Mouse (Mus musculus) frontal cortex, adult 2 months (tissue): ENCODE results near the gene Lrig1. TPM values are rescaled to one million over a fixed set of nuclear protein-coding genes. Genes with fewer than 3 reads are reported as not detected.

Experiments
- DNase-seq, 2 experiments: peaks; one replicate each; pipeline ENCODE4 v3.0.0; 2022; ENCODE audit warnings: low spot score in 1 of 2; ENCODE audit errors: extremely low spot score in 1 of 2
- polyA plus RNA-seq: library from polyadenylated mRNA; depleted of rRNA; stranded (reverse); fragments of >200 nt; gene quantifications from 2 replicates; pipeline ENCODE4 v1.2.3, GENCODE M21; 2012

Lrig1 gene
- polyA plus RNA-seq, 1 experiment = 33.3 TPM

- DNase-seq = no peak
These were observed 578 bp downstream of the Lrig1 start for GRCm38 (mm10) chr6:94699173-94699987.

- no peak for DNase-seq
These were observed 1.3 kb downstream of the Lrig1 start for GRCm38 (mm10) chr6:94698509-94699172.

DNA sequence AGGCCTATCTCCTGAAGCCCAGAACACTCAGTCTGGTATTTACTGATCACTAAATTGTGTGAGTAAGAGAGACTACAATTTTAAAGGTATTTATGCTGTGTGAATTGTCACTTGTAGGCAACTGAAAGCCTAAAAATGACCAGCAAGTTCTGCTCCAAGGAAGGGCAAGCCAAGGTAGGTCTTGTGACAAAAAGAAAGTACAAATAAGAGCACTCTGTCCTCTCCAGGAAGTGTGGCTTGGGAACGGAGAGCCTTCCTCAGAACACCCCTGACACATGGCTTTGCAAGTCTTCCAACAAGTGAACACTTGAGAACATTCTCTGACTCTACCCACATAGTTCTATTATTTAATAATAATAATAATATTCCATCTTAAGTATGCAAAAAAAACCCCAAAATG, 2.5 kb downstream of the Lrig1 start:
- DNase-seq = no peak

GRCm38 (mm10) chr6:94696182-94697080, 3.5 kb downstream of the Lrig1 start:
- DNase-seq = no peak

GRCm38 (mm10) chr6:94695121-94695930, 4.6 kb downstream of the Lrig1 start:
- no peak for DNase-seq

DNA sequence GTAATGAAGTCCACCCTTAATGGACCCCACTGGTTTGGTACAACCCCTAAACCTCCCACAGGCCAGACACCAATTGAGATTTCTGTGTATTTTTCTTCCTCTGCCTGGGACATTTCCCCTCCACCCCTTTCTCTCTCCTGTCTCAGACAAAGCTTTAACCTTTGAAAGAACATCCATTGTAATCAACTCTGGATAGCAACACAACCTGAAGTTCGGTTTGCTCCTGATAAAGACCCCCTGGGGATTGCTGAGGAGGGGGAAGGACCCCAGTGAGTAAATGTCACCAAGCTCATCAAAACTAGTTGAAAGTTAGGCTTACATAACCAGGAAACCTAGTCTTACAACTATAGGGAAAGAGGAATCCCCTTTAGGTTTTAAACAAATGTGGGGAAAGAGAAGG, 5.5 kb downstream of the Lrig1 start:
- no peak for DNase-seq

GRCm38 (mm10) chr6:94693091-94693490, 6.9 kb downstream of the Lrig1 start:
- DNase-seq = peak in 1 of 2 experiments; percentile 43

GRCm38 (mm10) chr6:94692003-94692402, 8.0 kb downstream of the Lrig1 start:
- no peak for DNase-seq

DNA sequence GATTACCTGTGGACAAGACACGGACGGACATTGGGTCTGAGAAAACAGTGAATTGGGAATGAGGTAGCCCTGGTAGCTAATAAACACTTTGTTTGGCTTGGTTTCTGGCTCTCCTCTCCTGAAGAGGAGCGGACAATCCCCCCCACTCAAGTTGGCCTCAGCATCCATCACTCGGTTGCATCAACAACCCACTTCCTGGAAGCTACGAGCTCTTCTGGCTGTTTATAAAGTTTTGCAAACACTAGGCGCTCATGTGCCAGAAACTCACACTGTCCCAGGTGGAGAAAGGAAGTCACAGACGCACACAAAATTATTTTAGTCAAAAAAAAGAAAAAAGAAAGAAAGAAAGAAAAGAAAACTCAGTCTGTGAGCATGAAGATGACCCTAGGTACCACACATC, 9.7 kb downstream of the Lrig1 start:
- DNase-seq = no peak

GRCm38 (mm10) chr6:94688722-94689121, 11.2 kb downstream of the Lrig1 start:
- DNase-seq = no peak

- DNase-seq = no peak
These were observed 13.9 kb downstream of the Lrig1 start for GRCm38 (mm10) chr6:94686048-94686447.

- peak in 1 of 2 experiments; percentile 30 for DNase-seq
These were observed 14.3 kb downstream of the Lrig1 start for GRCm38 (mm10) chr6:94685611-94686010.

DNA sequence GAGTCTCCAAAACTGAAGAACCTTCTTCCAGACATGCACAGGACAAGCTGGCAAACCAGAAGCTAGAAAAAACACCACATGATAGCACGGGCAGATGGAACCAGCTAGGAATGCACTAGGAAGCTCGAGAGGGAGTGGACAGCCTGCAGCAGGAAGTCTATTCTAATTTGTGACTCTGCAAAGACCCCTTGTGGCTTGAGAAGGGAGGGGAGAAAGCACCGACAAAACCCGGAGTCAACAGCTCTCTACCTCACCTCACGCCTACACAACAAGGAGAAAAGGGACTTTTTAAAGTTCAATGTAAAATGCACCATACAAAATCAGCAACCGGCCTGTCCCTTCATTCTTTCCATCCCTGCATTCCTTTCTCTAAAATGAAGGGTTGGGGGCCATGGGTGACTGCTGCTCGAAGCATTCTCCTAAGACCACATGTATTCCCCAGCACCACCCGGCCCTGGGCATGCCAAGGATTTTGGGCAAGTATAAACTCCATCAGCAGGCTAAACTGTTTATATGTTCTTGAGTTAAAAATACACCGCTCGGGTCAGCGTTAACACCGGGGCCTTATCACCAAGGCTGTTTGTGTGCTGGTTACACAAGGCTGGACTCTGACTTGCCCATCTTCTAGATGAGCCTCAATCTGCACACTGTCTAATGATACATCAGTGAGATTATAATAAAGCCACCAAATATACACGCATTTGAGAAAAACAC, 15.0 kb downstream of the Lrig1 start:
- DNase-seq = no peak

DNA sequence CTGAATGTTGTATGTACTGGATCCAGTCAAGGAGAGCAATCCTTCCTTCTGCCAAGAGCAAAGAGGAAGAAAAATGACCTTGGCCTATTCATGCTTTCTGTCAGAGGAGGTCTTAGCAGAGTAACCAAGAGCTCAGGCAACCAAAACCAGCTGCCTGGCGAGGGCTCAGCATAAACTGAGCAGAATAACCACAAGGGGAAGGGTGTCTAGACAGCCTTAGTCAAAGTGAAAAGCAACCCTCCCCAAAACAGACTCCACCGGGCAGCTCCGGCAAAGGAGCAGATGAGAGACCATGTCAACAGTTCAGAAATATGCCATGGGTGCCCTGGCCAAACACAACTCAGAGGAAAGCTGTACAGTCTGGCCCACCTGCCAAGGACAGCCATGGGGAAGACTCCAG, 16.3 kb downstream of the Lrig1 start:
- DNase-seq = no peak

- no peak for DNase-seq
These were observed 17.7 kb downstream of the Lrig1 start for GRCm38 (mm10) chr6:94682270-94682618.

GRCm38 (mm10) chr6:94681446-94682269, 18.3 kb downstream of the Lrig1 start:
- no peak for DNase-seq

GRCm38 (mm10) chr6:94680760-94681445, 19.1 kb downstream of the Lrig1 start:
- DNase-seq = no peak

DNA sequence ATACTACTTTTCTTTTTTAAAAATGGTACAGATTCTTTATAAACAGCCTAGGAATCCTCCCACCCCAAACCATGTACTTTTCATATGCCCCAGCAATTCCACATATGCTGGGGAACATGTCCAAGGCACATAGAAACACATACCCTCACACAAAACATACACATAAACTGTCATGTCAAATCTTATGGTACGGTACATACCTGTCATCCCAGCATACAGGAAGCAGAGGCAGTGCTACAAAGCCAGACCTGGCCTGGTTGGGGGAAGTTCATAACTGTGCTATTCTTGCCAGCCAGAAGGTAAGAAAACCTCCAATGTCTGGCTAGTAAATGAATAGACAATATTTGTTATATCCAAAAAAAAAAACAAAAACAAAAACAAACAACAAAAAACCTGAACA, 20.7 kb downstream of the Lrig1 start:
- DNase-seq = no peak
